Comparison of ENCODE assay signal across 9 mouse cellular contexts in genomic region chr7:130206181-130206582, GRCm38 (mm10).
DNase-seq lines count a peak whose midpoint lies in the region; ATAC-seq and TF ChIP-seq lines count a peak whose summit lies in the region.
"Had no signal": no experiment of that assay in that cellular context is flagged by ENCODE, and none has a peak within 500 bp of the region (broad histone marks: within the 10 kb centered on the region; RNA-seq: fewer than 3 reads in every experiment).

No protein-coding gene starts in this region.

- 34% methylated on average over 6 of the region's 6 CpGs for WGBS in hindbrain, embryonic 10.5 days
- 29% methylated on average over 6 of the region's 6 CpGs for WGBS in hindbrain, postnatal 0 days
- 26% methylated on average over 6 of the region's 6 CpGs for WGBS in embryonic facial prominence, embryonic 12.5 days
- WGBS in kidney, postnatal 0 days = 17% methylated on average over 6 of the region's 6 CpGs
- 7% methylated on average over 6 of the region's 6 CpGs for WGBS in midbrain, embryonic 12.5 days

- peak overlapping the region; percentile 11; the same call in 1 of the 2 replicates for H3K4me3 ChIP-seq in hindbrain, embryonic 10.5 days
- H3K4me3 ChIP-seq in hindbrain, postnatal 0 days (ENCODE audit: low read length) = no peak overlapping the region
- H3K4me3 ChIP-seq in embryonic facial prominence, embryonic 12.5 days = no peak overlapping the region
- no peak overlapping the region for H3K4me3 ChIP-seq in kidney, postnatal 0 days (replicated peaks; ENCODE audit: low read depth, low read length)
- no peak overlapping the region for H3K4me3 ChIP-seq in midbrain, embryonic 12.5 days

- peaks cover 63% of the 10 kb centered on the region for H3K4me1 ChIP-seq in hindbrain, embryonic 10.5 days (replicated peaks)
- H3K4me1 ChIP-seq in hindbrain, postnatal 0 days (ENCODE audit: insufficient read depth, low read length) = peaks cover 4% of the 10 kb centered on the region; the same call in 1 of the 2 replicates
- H3K4me1 ChIP-seq in embryonic facial prominence, embryonic 12.5 days = peaks cover 48% of the 10 kb centered on the region
- peaks cover 23% of the 10 kb centered on the region for H3K4me1 ChIP-seq in kidney, postnatal 0 days (replicated peaks; ENCODE audit: insufficient read depth, low read length)
- peaks cover 52% of the 10 kb centered on the region for H3K4me1 ChIP-seq in midbrain, embryonic 12.5 days

- peak overlapping the region; percentile 17; the same call in 1 of the 2 replicates for H3K27ac ChIP-seq in hindbrain, embryonic 10.5 days
- H3K27ac ChIP-seq in hindbrain, postnatal 0 days = no peak overlapping the region; the same call in 1 of the 2 replicates
- H3K27ac ChIP-seq in embryonic facial prominence, embryonic 12.5 days = peak overlapping the region; percentile 87
- H3K27ac ChIP-seq in kidney, postnatal 0 days = peak overlapping the region; percentile 64; the same call in 1 of the 2 replicates
- peak overlapping the region; percentile 50; the same call in 1 of the 2 replicates for H3K27ac ChIP-seq in midbrain, embryonic 12.5 days (replicated peaks)
- H3K27ac ChIP-seq: macrophage had no signal

- H3K9ac ChIP-seq in hindbrain, postnatal 0 days (replicated peaks; ENCODE audit: low read length) = no peak overlapping the region
- no peak overlapping the region for H3K9ac ChIP-seq in embryonic facial prominence, embryonic 12.5 days
- H3K9ac ChIP-seq in kidney, postnatal 0 days (ENCODE audit: low read depth, low read length) = no peak overlapping the region
- no peak overlapping the region for H3K9ac ChIP-seq in midbrain, embryonic 12.5 days (replicated peaks)

- no peaks in the 10 kb centered on the region for H3K27me3 ChIP-seq in hindbrain, embryonic 10.5 days (ENCODE audit: insufficient read depth, poor library complexity, severe bottlenecking)
- H3K27me3 ChIP-seq in hindbrain, postnatal 0 days (ENCODE audit: insufficient read depth, low read length) = no peaks in the 10 kb centered on the region
- no peaks in the 10 kb centered on the region for H3K27me3 ChIP-seq in embryonic facial prominence, embryonic 12.5 days
- H3K27me3 ChIP-seq in kidney, postnatal 0 days (ENCODE audit: insufficient read depth, low read length) = no peaks in the 10 kb centered on the region
- peaks cover 5% of the 10 kb centered on the region for H3K27me3 ChIP-seq in midbrain, embryonic 12.5 days

- H3K9me3 ChIP-seq in hindbrain, embryonic 10.5 days = no peaks in the 10 kb centered on the region
- H3K9me3 ChIP-seq in hindbrain, postnatal 0 days (ENCODE audit: low read length) = no peaks in the 10 kb centered on the region
- H3K9me3 ChIP-seq in embryonic facial prominence, embryonic 12.5 days = no peaks in the 10 kb centered on the region
- no peaks in the 10 kb centered on the region for H3K9me3 ChIP-seq in kidney, postnatal 0 days (replicated peaks; ENCODE audit: low read length)
- no peaks in the 10 kb centered on the region for H3K9me3 ChIP-seq in midbrain, embryonic 12.5 days

- DNase-seq in hindbrain, embryonic 10.5 days (ENCODE audit: low spot score) = peak; percentile 14
- DNase-seq in hindbrain, postnatal 0 days (ENCODE audit: low spot score) = no peak
- DNase-seq in kidney, postnatal 0 days (ENCODE audit: low spot score) = peak; percentile 50
- DNase-seq in right cerebral cortex, postnatal 25 days = no peak
- DNase-seq in heart, adult 9 months (ENCODE audit: low spot score in 2 of 2) = no peak
- no peak for DNase-seq in layer of hippocampus, postnatal 10 days (ENCODE audit: low spot score in 2 of 2)

- TF ChIP-seq CTCF in hindbrain, postnatal 0 days (IDR thresholded peaks at IDR 0.05; ENCODE audit: low read depth) = no peak
- TF ChIP-seq CTCF in kidney, postnatal 0 days (IDR thresholded peaks at IDR 0.05; ENCODE audit: low read depth) = no peak

- H3K4me2 ChIP-seq in hindbrain, postnatal 0 days (ENCODE audit: low read depth, low read length) = no peak overlapping the region
- no peak overlapping the region for H3K4me2 ChIP-seq in embryonic facial prominence, embryonic 12.5 days (replicated peaks)
- H3K4me2 ChIP-seq in kidney, postnatal 0 days (ENCODE audit: low read length) = 0 out of 2 replicates have a peak overlapping the region, but pooled peaks have one; percentile 13
- peak overlapping the region; percentile 12 for H3K4me2 ChIP-seq in midbrain, embryonic 12.5 days (replicated peaks)

- peaks cover 55% of the 10 kb centered on the region for H3K36me3 ChIP-seq in hindbrain, embryonic 10.5 days
- no peaks in the 10 kb centered on the region for H3K36me3 ChIP-seq in hindbrain, postnatal 0 days (ENCODE audit: insufficient read depth, low read length)
- H3K36me3 ChIP-seq in embryonic facial prominence, embryonic 12.5 days = peaks cover 7% of the 10 kb centered on the region; the same call in 1 of the 2 replicates
- no peaks in the 10 kb centered on the region for H3K36me3 ChIP-seq in kidney, postnatal 0 days (ENCODE audit: insufficient read depth, low read length)
- peaks cover 8% of the 10 kb centered on the region; the same call in 1 of the 2 replicates for H3K36me3 ChIP-seq in midbrain, embryonic 12.5 days

- no peak for ATAC-seq in hindbrain, postnatal 0 days
- no peak for ATAC-seq in embryonic facial prominence, embryonic 12.5 days (ENCODE audit: insufficient number of reproducible peaks, insufficient read depth, low FRiP score, low TSS enrichment)
- no peak for ATAC-seq in kidney, postnatal 0 days (replicated peaks; ENCODE audit: low FRiP score, low read depth)
- peak; percentile 70 for ATAC-seq in midbrain, embryonic 12.5 days (ENCODE audit: low FRiP score, low read depth)

Comparison
In these comparisons a context has a peak if more than half of its experiments do, and no peak if none do; other contexts are left out.
1. DNase-seq: peak in hindbrain, embryonic 10.5 days (single experiment) and kidney, postnatal 0 days (single experiment); none in hindbrain, postnatal 0 days (single experiment), right cerebral cortex, postnatal 25 days (single experiment), heart, adult 9 months (0 of 2) and layer of hippocampus, postnatal 10 days (0 of 2).
2. H3K4me2 ChIP-seq: peak in kidney, postnatal 0 days (single experiment) and midbrain, embryonic 12.5 days (single experiment); none in hindbrain, postnatal 0 days (single experiment) and embryonic facial prominence, embryonic 12.5 days (single experiment).